14 mouse cellular contexts compared by ENCODE assay signal in genomic region chr4:120003006-120003405, GRCm38 (mm10).
DNase-seq lines count a peak whose midpoint lies in the region; ATAC-seq and TF ChIP-seq lines count a peak whose summit lies in the region.
"Had no signal": no experiment of that assay in that cellular context is flagged by ENCODE, and none has a peak within 500 bp of the region (broad histone marks: within the 10 kb centered on the region; RNA-seq: fewer than 3 reads in every experiment).

No protein-coding gene starts in this region.

- H3K4me1 ChIP-seq in kidney, adult 2 months (ENCODE audit: control insufficient read depth, insufficient read depth, low read length): no peaks in the 10 kb centered on the region
- H3K4me1 ChIP-seq in stomach, postnatal 0 days (replicated peaks; ENCODE audit: control insufficient read depth, insufficient read depth): no peaks in the 10 kb centered on the region
- H3K4me1 ChIP-seq: midbrain, embryonic 13.5 days had no signal

- TF ChIP-seq EP300 in stomach, postnatal 0 days (optimal IDR thresholded peaks at IDR 0.05): no peak

- H3K27ac ChIP-seq in kidney, adult 2 months (ENCODE audit: insufficient read depth, low read depth, low read length): no peak overlapping the region
- no peak overlapping the region for H3K27ac ChIP-seq in stomach, postnatal 0 days (replicated peaks)
- H3K27ac ChIP-seq: embryonic facial prominence, embryonic 13.5 days; heart, embryonic 15.5 days; midbrain, embryonic 13.5 days had no signal

- WGBS in kidney, adult 2 months: 57% methylated on average over 3 of the region's 3 CpGs
- WGBS in stomach, postnatal 0 days: 45% methylated on average over 3 of the region's 3 CpGs

- H3K27me3 ChIP-seq in kidney, adult 2 months (replicated peaks; ENCODE audit: control insufficient read depth, insufficient read depth, low read length): no peaks in the 10 kb centered on the region
- no peaks in the 10 kb centered on the region for H3K27me3 ChIP-seq in stomach, postnatal 0 days (ENCODE audit: control insufficient read depth, insufficient read depth, low read length)
- H3K27me3 ChIP-seq: embryonic facial prominence, embryonic 13.5 days; heart, embryonic 15.5 days; midbrain, embryonic 13.5 days had no signal

- H3K9ac ChIP-seq in stomach, postnatal 0 days (ENCODE audit: low read length): no peak overlapping the region
- H3K9ac ChIP-seq: embryonic facial prominence, embryonic 13.5 days; heart, embryonic 15.5 days; midbrain, embryonic 13.5 days had no signal

- no peaks in the 10 kb centered on the region for H3K9me3 ChIP-seq in stomach, postnatal 0 days (ENCODE audit: control insufficient read depth, low read length)
- H3K9me3 ChIP-seq: embryonic facial prominence, embryonic 13.5 days; heart, embryonic 15.5 days; midbrain, embryonic 13.5 days had no signal

- no peak for ATAC-seq in stomach, postnatal 0 days (ENCODE audit: low FRiP score, low TSS enrichment)
- ATAC-seq: forebrain, embryonic 14.5 days; midbrain, embryonic 13.5 days had no signal

- TF ChIP-seq POLR2A in kidney, adult 2 months (IDR thresholded peaks at IDR 0.05; ENCODE audit: low read depth, low read length): no peak
- no peak for TF ChIP-seq POLR2A in brain, embryonic 14.5 days (IDR thresholded peaks at IDR 0.05; ENCODE audit: borderline replicate concordance, extremely low read depth, insufficient read depth, insufficient read length, poor library complexity, severe bottlenecking)

- TF ChIP-seq CTCF in kidney, adult 2 months (conservative IDR thresholded peaks at IDR 0.05; ENCODE audit: insufficient read depth, insufficient read length, low read depth, low read length): no peak
- TF ChIP-seq CTCF in brain, embryonic 14.5 days (IDR thresholded peaks at IDR 0.05; ENCODE audit: borderline replicate concordance, extremely low read depth, insufficient read depth, insufficient read length): peak; percentile 27; the same call in 1 of the 2 replicates
- TF ChIP-seq CTCF in stomach, postnatal 0 days (IDR thresholded peaks at IDR 0.05; ENCODE audit: low read depth): peak; percentile 58

- no peak overlapping the region for H3K4me3 ChIP-seq in kidney, adult 2 months (ENCODE audit: insufficient read depth, low read depth, low read length)
- H3K4me3 ChIP-seq in stomach, postnatal 0 days (ENCODE audit: low read depth, low read length): no peak overlapping the region
- H3K4me3 ChIP-seq: embryonic facial prominence, embryonic 13.5 days; heart, embryonic 15.5 days; midbrain, embryonic 13.5 days had no signal

- no peaks in the 10 kb centered on the region for H3K36me3 ChIP-seq in kidney, adult 2 months (ENCODE audit: control insufficient read depth, insufficient read depth, low read length)
- no peaks in the 10 kb centered on the region for H3K36me3 ChIP-seq in stomach, postnatal 0 days (ENCODE audit: control insufficient read depth, insufficient read depth, low read length)
- H3K36me3 ChIP-seq: embryonic facial prominence, embryonic 13.5 days; heart, embryonic 15.5 days; midbrain, embryonic 13.5 days had no signal

- H3K4me2 ChIP-seq in stomach, postnatal 0 days (replicated peaks; ENCODE audit: low read depth): no peak overlapping the region
- H3K4me2 ChIP-seq: embryonic facial prominence, embryonic 13.5 days; heart, embryonic 15.5 days; midbrain, embryonic 13.5 days had no signal

- peak; percentile 24 for DNase-seq in kidney, postnatal 10 days
- no peak for DNase-seq in kidney, adult 2 months
- DNase-seq in lung, postnatal 36 days: peak; percentile 36
- DNase-seq in lung, postnatal 25 days (ENCODE audit: low spot score): no peak
- no peak for DNase-seq in brain, embryonic 14.5 days (ENCODE audit: low read depth)
- no peak for DNase-seq in stomach, postnatal 0 days (ENCODE audit: low spot score)
- DNase-seq in cerebellum, adult 9-11 months: no peak
- DNase-seq: adrenal gland, postnatal 36 days; cerebellum, adult 8-10 months; gastrocnemius, postnatal 36 days had no signal

Comparison
In these comparisons a context has a peak if more than half of its experiments do, and no peak if none do; other contexts are left out.
1. DNase-seq: peak in kidney, postnatal 10 days (single experiment) and lung, postnatal 36 days (single experiment); none in kidney, adult 2 months (single experiment), lung, postnatal 25 days (single experiment), brain, embryonic 14.5 days (single experiment), stomach, postnatal 0 days (single experiment) and cerebellum, adult 9-11 months (single experiment).